Mouse (Mus musculus) midbrain, postnatal 0 days (tissue): Measurements from ENCODE around the gene Gm49510. TPM values are rescaled to one million over a fixed set of nuclear protein-coding genes. Genes with fewer than 3 reads are reported as not detected.

Experiments
- ATAC-seq: fragments of 200-750 bp; cut with Nextera tagmentation; 2 replicates; pipeline ENCODE4 v1.8.0; 2017; ENCODE audit warnings: moderate number of reproducible peaks, mild to moderate bottlenecking, moderate TSS enrichment, moderate library complexity; ENCODE audit not compliant: low FRiP score
- DNase-seq: peaks from one replicate; pipeline ENCODE4 v3.0.0-alpha.2; 2015; ENCODE audit warnings: low spot score
- H3K27ac ChIP-seq: fragments of 300-500 bp; sonication (generic); 2 replicates; pipeline ENCODE4 v1.5.1; 2014; ENCODE audit warnings: low read depth, mild to moderate bottlenecking, low read length, mixed read lengths
- H3K27me3 ChIP-seq: fragments of 300-500 bp; sonication (generic); 2 replicates; pipeline ENCODE4 v1.6.1; 2014; ENCODE audit warnings: low read length, control low read depth, mixed read lengths; ENCODE audit not compliant: insufficient read depth
- H3K36me3 ChIP-seq: fragments of 300-500 bp; sonication (generic); 2 replicates; pipeline ENCODE4 v1.6.1; 2014; ENCODE audit warnings: low read length, control low read depth, mixed read lengths; ENCODE audit not compliant: insufficient read depth
- H3K4me1 ChIP-seq: fragments of 300-500 bp; sonication (generic); 2 replicates; pipeline ENCODE4 v1.6.1; 2014; ENCODE audit warnings: mild to moderate bottlenecking, control low read depth, antibody characterized with exemption, low read length, mixed read lengths; ENCODE audit not compliant: insufficient read depth
- H3K4me2 ChIP-seq: fragments of 300-500 bp; sonication (generic); 2 replicates; pipeline ENCODE4 v1.6.1; 2014; ENCODE audit warnings: low read depth, mild to moderate bottlenecking, low read length, mixed read lengths; ENCODE audit not compliant: poor library complexity, severe bottlenecking
- H3K4me3 ChIP-seq: fragments of 300-500 bp; sonication (generic); 2 replicates; pipeline ENCODE4 v1.5.1; 2014; ENCODE audit warnings: low read depth, mild to moderate bottlenecking, low read length, moderate library complexity
- H3K9ac ChIP-seq: fragments of 300-500 bp; sonication (generic); replicated peaks from 2 replicates; pipeline ENCODE4 v1.6.1; 2014; ENCODE audit warnings: mild to moderate bottlenecking, low read length, moderate library complexity, mixed read lengths; ENCODE audit not compliant: poor library complexity, severe bottlenecking
- H3K9me3 ChIP-seq: fragments of 300-500 bp; sonication (generic); 2 replicates; pipeline ENCODE4 v1.6.1; 2016; ENCODE audit warnings: low read length, control low read depth
- CTCF ChIP-seq: IDR thresholded peaks from 2 replicates; pipeline ENCODE4 v1.5.1; 2016; ENCODE audit warnings: antibody characterized with exemption, mild to moderate bottlenecking
- WGBS: fragments of 180-500 bp; shearing (Covaris S2); extraction: QIAGEN DNeasy Blood & Tissue Kit; methylation state at CpG from one replicate; pipeline ENCODE4 v1.1.7; 2014; 5-methylcytosine and 5-hydroxymethylcytosine counted together
- polyA plus RNA-seq: library from polyadenylated mRNA; unstranded; fragments of >200 nt; fragmentation: Nextera tagmentation; extraction: Ambion mirVana; gene quantifications from 2 replicates; pipeline ENCODE4 v1.2.1, GENCODE M21; 2015
- total RNA-seq: library from RNA; depleted of rRNA; stranded (reverse); fragments of >200 nt; gene quantifications from 2 replicates; pipeline ENCODE4 v1.2.3, GENCODE M21; 2014

The Gm49510 gene
- total and polyA plus RNA-seq, 2 experiments from 2014 or later: 0.17 to 1.7 TPM

GRCm38 (mm10) chr15:78922700-78923099, 23.2 kb downstream of the Gm49510 start:
- Histone ChIP-seq H3K9ac (no peak overlapping the region), H3K4me1 (no peaks in the 10 kb centered on the region), H3K27ac (no peak overlapping the region), H3K4me3 (no peak overlapping the region), H3K4me2 (no peak overlapping the region), H3K27me3 (peaks cover 9% of the 10 kb centered on the region; the same call in 1 of the 2 replicates), H3K36me3 (peaks cover 15% of the 10 kb centered on the region), H3K9me3 (no peaks in the 10 kb centered on the region)
- no peak for TF ChIP-seq CTCF
- WGBS: 88% methylated on average over 7 of the region's 7 CpGs
- ATAC-seq (no peak), DNase-seq (no peak)

DNA sequence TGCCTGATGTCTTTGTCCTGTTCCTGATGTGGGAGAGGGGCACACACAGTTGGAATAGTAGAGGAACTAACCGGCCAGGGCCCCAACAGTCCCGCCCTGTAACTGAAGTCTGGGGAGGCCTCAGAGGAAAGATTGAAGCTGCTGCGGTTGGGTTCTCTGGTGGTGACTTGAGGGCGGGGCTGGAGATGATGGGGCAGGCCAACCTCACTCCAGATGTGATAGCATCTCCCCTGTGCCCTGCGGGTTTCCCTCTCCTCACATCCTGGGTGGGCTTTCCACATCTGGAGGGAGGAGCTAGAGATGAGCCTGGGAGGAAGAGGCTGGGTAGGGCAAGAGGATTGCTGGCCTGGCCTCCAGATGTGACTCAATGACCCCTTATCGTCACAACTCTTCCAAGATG, 24.1 kb downstream of the Gm49510 start:
- Histone ChIP-seq H3K36me3 (peaks cover 9% of the 10 kb centered on the region), H3K27ac (no peak overlapping the region), H3K9me3 (no peaks in the 10 kb centered on the region), H3K4me3 (no peak overlapping the region), H3K4me1 (0 out of 2 replicates have a peak, but pooled peaks cover 4% of the 10 kb centered on the region), H3K9ac (no peak overlapping the region), H3K4me2 (no peak overlapping the region), H3K27me3 (peaks cover 9% of the 10 kb centered on the region)
- 83% methylated on average over 6 of the region's 6 CpGs for WGBS
- no peak for ATAC-seq
- no peak for TF ChIP-seq CTCF
- no peak for DNase-seq

- ATAC-seq: no peak
- Histone ChIP-seq H3K36me3 (0 out of 2 replicates have a peak, but pooled peaks cover 2% of the 10 kb centered on the region), H3K4me3 (no peak overlapping the region), H3K27me3 (peaks cover 9% of the 10 kb centered on the region), H3K9me3 (no peaks in the 10 kb centered on the region), H3K27ac (no peak overlapping the region), H3K4me1 (0 out of 2 replicates have a peak, but pooled peaks cover 4% of the 10 kb centered on the region), H3K9ac (no peak overlapping the region), H3K4me2 (no peak overlapping the region)
- DNase-seq: no peak
- no peak for TF ChIP-seq CTCF
- 37% methylated on average over 8 of the region's 8 CpGs for WGBS
Observed at GRCm38 (mm10) chr15:78925129-78925528, 25.7 kb downstream of the Gm49510 start.

- WGBS: 9% methylated on average over 20 of the region's 20 CpGs
- Histone ChIP-seq H3K4me1 (0 out of 2 replicates have a peak, but pooled peaks cover 4% of the 10 kb centered on the region), H3K4me3 (no peak within 1 kb of the TSS), H3K9ac (no peak within 1 kb of the TSS; the same call in 1 of the 2 replicates), H3K9me3 (no peaks in the 10 kb centered on the region), H3K27ac (0 out of 2 replicates have a peak within 1 kb of the TSS, but pooled peaks have one; percentile 18), H3K27me3 (peaks cover 9% of the 10 kb centered on the region), H3K4me2 (peak within 1 kb of the TSS; percentile 53), H3K36me3 (no peaks in the 10 kb centered on the region)
- DNase-seq: peak; percentile 85
- no peak for TF ChIP-seq CTCF
- ATAC-seq: 0 out of 2 replicates have a peak, but pooled peaks have one; percentile 46
Observed at GRCm38 (mm10) chr15:78926021-78926919, 26.8 kb downstream of the Gm49510 start, which contains the start of gene Lgals1. Gene Lgals1, plus strand, starts transcription at chr15:78926725.

DNA sequence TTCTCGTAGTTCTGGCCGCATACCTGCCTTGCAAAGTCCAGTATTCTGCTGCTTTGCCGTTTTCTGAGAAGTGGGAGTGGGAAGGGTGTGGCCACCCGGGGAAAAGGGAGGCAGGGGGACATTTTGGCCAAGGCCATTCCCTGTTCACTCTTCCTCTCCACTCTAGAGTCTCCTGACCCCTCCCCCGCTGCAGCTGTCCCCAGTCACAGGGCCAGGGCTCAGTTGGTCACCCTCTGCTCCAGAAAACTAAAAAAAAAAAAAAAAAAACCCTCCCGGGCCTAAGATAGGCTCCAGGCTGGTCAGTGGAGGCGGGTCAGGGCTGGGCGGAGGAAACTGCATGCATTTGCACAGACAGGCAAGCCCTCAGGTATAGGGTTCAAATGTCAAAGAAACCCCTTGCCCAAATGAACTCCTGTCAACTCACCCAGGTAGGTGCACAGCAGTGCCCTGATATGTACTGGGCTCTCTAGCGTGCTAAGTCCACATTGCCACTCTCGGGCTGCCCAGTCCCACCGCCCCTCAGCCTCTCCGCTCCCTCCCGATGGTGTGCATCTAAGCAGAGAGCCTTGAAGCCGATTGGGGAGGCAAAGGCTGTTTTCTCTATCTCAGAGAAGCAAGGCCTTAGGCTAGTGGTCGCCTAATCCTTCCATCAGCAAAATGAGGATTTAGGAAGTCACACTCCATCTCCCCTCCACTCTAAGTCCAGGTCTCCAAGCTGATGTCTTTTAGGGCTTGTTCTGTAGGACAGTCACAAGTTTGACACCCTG, 27.7 kb downstream of the Gm49510 start:
- no peak overlapping the region; the same call in 1 of the 2 replicates for H3K9ac ChIP-seq
- 25% methylated on average over 15 of the region's 15 CpGs for WGBS

More for the DNA sequence above, 27.7 kb downstream of the Gm49510 start:
- H3K4me2 ChIP-seq: peak overlapping the region; percentile 53; the same call in 1 of the 2 replicates
- H3K4me3 ChIP-seq: peak overlapping the region; percentile 27; the same call in 1 of the 2 replicates
- 0 out of 2 replicates have a peak, but pooled peaks cover 4% of the 10 kb centered on the region for H3K4me1 ChIP-seq
- no peaks in the 10 kb centered on the region for H3K9me3 ChIP-seq
- ATAC-seq (no peak), DNase-seq (no peak)
- TF ChIP-seq CTCF: no peak
- no peak overlapping the region for H3K27ac ChIP-seq
- H3K27me3 ChIP-seq: peaks cover 9% of the 10 kb centered on the region
- no peaks in the 10 kb centered on the region for H3K36me3 ChIP-seq
